Mouse (Mus musculus): ENCODE data around the gene Lingo1. TPM values are rescaled to one million over a fixed set of nuclear protein-coding genes. Genes with fewer than 3 reads are reported as not detected.

Gene Lingo1
- polyA plus RNA-seq, 1 experiment from 2014 or later, result 56.7 TPM

DNA sequence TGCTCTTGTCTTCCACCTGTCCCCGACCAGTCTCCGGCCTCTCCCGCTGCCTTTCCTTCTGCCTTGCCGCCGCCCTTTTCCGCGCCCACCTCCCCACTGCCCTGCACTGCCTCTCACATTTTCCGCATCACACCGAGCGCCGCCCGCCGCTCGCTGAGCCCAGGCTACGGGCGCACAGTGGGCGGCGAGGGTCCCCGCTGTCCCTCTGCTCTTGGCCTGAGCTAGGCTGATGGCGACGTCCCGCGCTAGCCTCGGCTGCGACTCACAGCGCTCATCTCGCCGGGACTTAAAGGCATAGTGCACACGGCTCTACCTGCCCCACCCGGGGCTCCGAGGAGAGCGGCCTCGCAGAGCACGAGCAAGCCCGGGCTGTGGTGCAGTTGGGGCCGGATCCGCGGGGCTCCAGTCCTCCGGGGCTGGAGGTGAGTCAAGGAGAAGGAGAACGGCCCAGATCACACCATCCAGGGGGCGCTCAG is 426 bp upstream of the Lingo1 start:
- peak overlapping the region; percentile 49 for H3K4me3 ChIP-seq (ENCODE audit: low read depth, low read length)
- WGBS, result under 1% methylated on average over 41 of the region's 41 CpGs
- no peaks in the 10 kb centered on the region for H3K4me1 ChIP-seq (ENCODE audit: control insufficient read depth, insufficient read depth, low read length)
- H3K27me3 ChIP-seq (ENCODE audit: control insufficient read depth, insufficient read depth, low read length), result peaks cover 17% of the 10 kb centered on the region
- peak overlapping the region; percentile 79 for H3K9ac ChIP-seq (replicated peaks; ENCODE audit: low read depth, low read length)
- H3K4me2 ChIP-seq (ENCODE audit: low read depth, low read length), result peak overlapping the region; percentile 87
- H3K36me3 ChIP-seq (ENCODE audit: control insufficient read depth, insufficient read depth, low read length), result no peaks in the 10 kb centered on the region
- no peaks in the 10 kb centered on the region for H3K9me3 ChIP-seq (ENCODE audit: control insufficient read depth, low read length)
- peak overlapping the region; percentile 82 for H3K27ac ChIP-seq (ENCODE audit: low read depth, low read length)
- ATAC-seq (ENCODE audit: low read depth), result peak; percentile 71

- Histone ChIP-seq H3K9ac (replicated peaks; ENCODE audit: low read depth, low read length) (no peak overlapping the region), H3K27me3 (ENCODE audit: control insufficient read depth, insufficient read depth, low read length) (peaks cover 11% of the 10 kb centered on the region; the same call in 1 of the 2 replicates), H3K27ac (ENCODE audit: low read depth, low read length) (no peak overlapping the region), H3K4me3 (ENCODE audit: low read depth, low read length) (no peak overlapping the region), H3K9me3 (ENCODE audit: control insufficient read depth, low read length) (no peaks in the 10 kb centered on the region), H3K36me3 (ENCODE audit: control insufficient read depth, insufficient read depth, low read length) (no peaks in the 10 kb centered on the region), H3K4me2 (ENCODE audit: low read depth, low read length) (no peak overlapping the region), H3K4me1 (ENCODE audit: control insufficient read depth, insufficient read depth, low read length) (no peaks in the 10 kb centered on the region)
- WGBS, result 61% methylated on average over 11 of the region's 11 CpGs
- ATAC-seq (ENCODE audit: low read depth), result no peak
Measured at GRCm38 (mm10) chr9:56791696-56792261, 4.5 kb downstream of the Lingo1 start.

DNA sequence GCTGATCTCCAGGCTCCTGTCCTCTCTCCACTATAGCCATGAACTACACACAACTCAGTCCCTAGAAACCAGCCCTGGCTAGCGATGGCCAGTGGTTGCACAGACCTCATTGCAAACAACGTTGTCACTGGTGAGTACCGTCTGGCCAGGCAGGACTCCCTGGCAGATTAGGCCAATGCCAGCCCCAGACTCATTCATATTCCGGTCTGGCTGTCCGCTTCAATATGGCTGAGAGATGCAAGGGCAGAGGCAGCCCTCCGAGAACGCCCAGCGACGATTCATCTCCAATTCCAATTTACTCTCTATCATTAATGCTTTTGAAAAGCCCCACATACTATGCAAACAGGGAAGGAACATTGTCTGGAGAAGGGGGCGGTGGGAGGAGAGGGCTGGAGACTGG is 11.7 kb downstream of the Lingo1 start:
- H3K27me3 ChIP-seq (ENCODE audit: control insufficient read depth, insufficient read depth, low read length), result no peaks in the 10 kb centered on the region
- H3K9me3 ChIP-seq (ENCODE audit: control insufficient read depth, low read length), result no peaks in the 10 kb centered on the region
- no peak overlapping the region for H3K4me3 ChIP-seq (ENCODE audit: low read depth, low read length)
- no peak for ATAC-seq (ENCODE audit: low read depth)
- no peak overlapping the region for H3K4me2 ChIP-seq (ENCODE audit: low read depth, low read length)
- no peak overlapping the region for H3K9ac ChIP-seq (replicated peaks; ENCODE audit: low read depth, low read length)
- H3K27ac ChIP-seq (ENCODE audit: low read depth, low read length), result no peak overlapping the region
- H3K36me3 ChIP-seq (ENCODE audit: control insufficient read depth, insufficient read depth, low read length), result no peaks in the 10 kb centered on the region
- 72% methylated on average over 10 of the region's 10 CpGs for WGBS
- no peaks in the 10 kb centered on the region for H3K4me1 ChIP-seq (ENCODE audit: control insufficient read depth, insufficient read depth, low read length)

DNA sequence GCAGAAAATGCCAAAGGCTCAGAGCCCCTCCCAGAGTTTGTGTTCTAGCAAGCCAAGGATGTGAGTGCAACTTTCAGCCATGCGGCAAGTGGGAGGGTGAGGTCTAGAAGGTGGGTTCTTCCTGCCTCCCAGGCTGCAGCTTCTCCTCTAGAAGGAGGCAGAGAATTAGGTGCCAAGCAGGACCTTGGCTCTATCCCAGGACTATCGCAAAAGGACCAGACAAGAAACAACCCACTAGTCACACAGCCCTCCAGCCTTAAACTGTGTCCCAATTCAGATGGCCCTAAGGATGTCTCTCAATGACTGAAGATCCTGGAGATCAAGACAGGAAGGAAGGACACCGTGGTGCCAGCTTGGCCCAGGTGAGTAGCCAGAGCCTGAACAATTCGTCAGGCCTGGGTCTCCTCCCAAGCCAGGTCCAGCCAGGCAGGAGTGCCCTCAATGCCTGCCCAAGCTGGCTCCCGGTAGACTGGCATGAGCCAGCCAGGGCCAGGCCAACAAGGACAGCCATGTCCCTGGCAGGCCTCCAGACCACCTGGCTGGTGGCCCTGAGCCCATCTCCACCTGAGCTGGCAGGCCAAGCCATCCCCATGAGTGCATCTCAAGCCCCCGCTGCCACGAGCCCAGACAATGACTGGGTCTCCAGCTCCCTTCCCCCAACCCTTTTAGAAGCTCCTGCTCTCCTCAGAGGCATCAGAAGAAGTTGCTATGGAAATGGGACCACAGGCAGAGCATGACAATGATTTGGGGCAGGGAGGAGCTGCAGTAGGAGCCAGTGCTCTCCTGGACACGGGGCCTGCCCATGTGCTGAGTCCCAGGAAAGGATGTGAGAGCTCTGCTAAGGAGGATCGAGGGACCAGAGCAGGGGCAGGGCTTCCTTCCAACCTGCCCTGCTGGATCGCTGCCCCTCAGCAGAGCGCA is 19.1 kb downstream of the Lingo1 start:
- H3K27ac ChIP-seq (ENCODE audit: low read depth, low read length), result no peak overlapping the region
- H3K27me3 ChIP-seq (ENCODE audit: control insufficient read depth, insufficient read depth, low read length), result no peaks in the 10 kb centered on the region
- H3K4me1 ChIP-seq (ENCODE audit: control insufficient read depth, insufficient read depth, low read length), result peaks cover 4% of the 10 kb centered on the region; the same call in 1 of the 2 replicates
- ATAC-seq (ENCODE audit: low read depth), result no peak; the same call in 1 of the 2 replicates
- WGBS, result 52% methylated on average over 11 of the region's 11 CpGs
- no peak overlapping the region for H3K4me2 ChIP-seq (ENCODE audit: low read depth, low read length)
- no peaks in the 10 kb centered on the region for H3K9me3 ChIP-seq (ENCODE audit: control insufficient read depth, low read length)
- no peak overlapping the region for H3K4me3 ChIP-seq (ENCODE audit: low read depth, low read length)
- H3K9ac ChIP-seq (replicated peaks; ENCODE audit: low read depth, low read length), result no peak overlapping the region
- no peaks in the 10 kb centered on the region for H3K36me3 ChIP-seq (ENCODE audit: control insufficient read depth, insufficient read depth, low read length)

GRCm38 (mm10) chr9:56775161-56775934 is 20.9 kb downstream of the Lingo1 start:
- Histone ChIP-seq H3K36me3 (ENCODE audit: control insufficient read depth, insufficient read depth, low read length) (no peaks in the 10 kb centered on the region), H3K4me1 (ENCODE audit: control insufficient read depth, insufficient read depth, low read length) (peaks cover 4% of the 10 kb centered on the region; the same call in 1 of the 2 replicates), H3K27me3 (ENCODE audit: control insufficient read depth, insufficient read depth, low read length) (no peaks in the 10 kb centered on the region), H3K27ac (ENCODE audit: low read depth, low read length) (no peak overlapping the region), H3K9me3 (ENCODE audit: control insufficient read depth, low read length) (no peaks in the 10 kb centered on the region), H3K9ac (replicated peaks; ENCODE audit: low read depth, low read length) (no peak overlapping the region), H3K4me2 (ENCODE audit: low read depth, low read length) (no peak overlapping the region), H3K4me3 (ENCODE audit: low read depth, low read length) (no peak overlapping the region)
- no peak for ATAC-seq (ENCODE audit: low read depth)
- WGBS, result 61% methylated on average over 7 of the region's 7 CpGs

DNA sequence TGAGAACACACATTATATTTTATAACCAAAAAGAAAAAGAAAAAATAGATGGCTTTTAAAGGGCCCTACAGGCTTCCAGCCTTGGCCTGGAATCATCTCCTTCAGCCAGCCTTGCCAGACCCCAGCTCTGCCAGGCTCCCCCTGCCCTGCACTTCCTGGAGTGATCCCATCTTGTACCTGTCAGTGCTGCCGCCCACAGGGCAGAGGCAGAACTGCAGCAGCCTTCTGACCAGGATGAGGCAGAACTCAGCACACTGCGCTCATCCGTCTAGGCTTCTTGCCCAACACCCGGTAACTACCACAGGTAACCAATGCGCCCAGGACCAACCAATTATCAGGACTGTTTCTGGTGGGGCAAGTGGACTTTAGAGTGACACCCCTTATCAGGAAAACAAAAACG is 22.0 kb downstream of the Lingo1 start:
- no peak overlapping the region for H3K27ac ChIP-seq (ENCODE audit: low read depth, low read length)
- peaks cover 4% of the 10 kb centered on the region; the same call in 1 of the 2 replicates for H3K4me1 ChIP-seq (ENCODE audit: control insufficient read depth, insufficient read depth, low read length)
- no peaks in the 10 kb centered on the region for H3K36me3 ChIP-seq (ENCODE audit: control insufficient read depth, insufficient read depth, low read length)
- H3K9ac ChIP-seq (replicated peaks; ENCODE audit: low read depth, low read length), result no peak overlapping the region
- no peak overlapping the region for H3K4me2 ChIP-seq (ENCODE audit: low read depth, low read length)
- no peaks in the 10 kb centered on the region for H3K27me3 ChIP-seq (ENCODE audit: control insufficient read depth, insufficient read depth, low read length)
- no peak overlapping the region for H3K4me3 ChIP-seq (ENCODE audit: low read depth, low read length)
- WGBS, result 52% methylated on average over 6 of the region's 6 CpGs
- ATAC-seq (ENCODE audit: low read depth), result peak; percentile 54; the same call in 1 of the 2 replicates
- H3K9me3 ChIP-seq (ENCODE audit: control insufficient read depth, low read length), result no peaks in the 10 kb centered on the region

GRCm38 (mm10) chr9:56773666-56774065 is 22.6 kb downstream of the Lingo1 start:
- WGBS, result 59% methylated on average over 7 of the region's 7 CpGs
- no peak for ATAC-seq (ENCODE audit: low read depth)

DNA sequence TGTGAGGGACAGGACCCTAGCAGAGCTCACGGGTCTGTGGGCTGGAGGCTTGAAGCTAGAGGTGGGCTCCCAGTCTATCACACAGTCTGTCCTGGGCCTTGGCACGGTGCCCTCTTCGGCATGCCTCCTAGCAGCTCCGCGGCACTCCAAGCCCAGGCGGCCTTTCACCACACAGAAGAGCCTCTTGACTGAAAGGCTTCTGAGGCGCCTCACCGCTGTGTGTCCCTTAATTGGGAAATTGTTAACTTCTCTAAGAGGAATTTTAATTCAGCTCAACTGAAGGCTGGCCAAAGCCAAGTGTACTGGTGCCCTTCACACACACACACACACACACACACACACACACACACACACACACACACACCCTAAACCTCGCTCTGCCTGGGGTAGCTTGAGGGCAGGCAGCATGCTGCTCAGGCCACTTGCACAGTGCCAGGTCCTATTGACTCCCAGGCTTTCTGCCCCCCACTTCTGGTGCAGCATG is 28.6 kb downstream of the Lingo1 start:
- peak; percentile 75 for ATAC-seq (ENCODE audit: low read depth)
- Histone ChIP-seq H3K36me3 (ENCODE audit: control insufficient read depth, insufficient read depth, low read length) (no peaks in the 10 kb centered on the region), H3K27ac (ENCODE audit: low read depth, low read length) (no peak overlapping the region), H3K9me3 (ENCODE audit: control insufficient read depth, low read length) (no peaks in the 10 kb centered on the region), H3K4me2 (ENCODE audit: low read depth, low read length) (no peak overlapping the region), H3K9ac (replicated peaks; ENCODE audit: low read depth, low read length) (no peak overlapping the region), H3K27me3 (ENCODE audit: control insufficient read depth, insufficient read depth, low read length) (no peaks in the 10 kb centered on the region), H3K4me3 (ENCODE audit: low read depth, low read length) (no peak overlapping the region), H3K4me1 (ENCODE audit: control insufficient read depth, insufficient read depth, low read length) (peaks cover 4% of the 10 kb centered on the region; the same call in 1 of the 2 replicates)
- 37% methylated on average over 9 of the region's 9 CpGs for WGBS

More at GRCm38 (mm10) chr9:56773666-56774065, 22.6 kb downstream of the Lingo1 start:
- Histone ChIP-seq H3K27me3 (ENCODE audit: control insufficient read depth, insufficient read depth, low read length) (no peaks in the 10 kb centered on the region), H3K27ac (ENCODE audit: low read depth, low read length) (no peak overlapping the region), H3K9ac (replicated peaks; ENCODE audit: low read depth, low read length) (no peak overlapping the region), H3K4me2 (ENCODE audit: low read depth, low read length) (no peak overlapping the region), H3K4me3 (ENCODE audit: low read depth, low read length) (no peak overlapping the region), H3K36me3 (ENCODE audit: control insufficient read depth, insufficient read depth, low read length) (no peaks in the 10 kb centered on the region), H3K4me1 (ENCODE audit: control insufficient read depth, insufficient read depth, low read length) (peaks cover 4% of the 10 kb centered on the region; the same call in 1 of the 2 replicates), H3K9me3 (ENCODE audit: control insufficient read depth, low read length) (no peaks in the 10 kb centered on the region)
